Comparison of ENCODE assay signal across 8 mouse cellular contexts in the genomic region with DNA sequence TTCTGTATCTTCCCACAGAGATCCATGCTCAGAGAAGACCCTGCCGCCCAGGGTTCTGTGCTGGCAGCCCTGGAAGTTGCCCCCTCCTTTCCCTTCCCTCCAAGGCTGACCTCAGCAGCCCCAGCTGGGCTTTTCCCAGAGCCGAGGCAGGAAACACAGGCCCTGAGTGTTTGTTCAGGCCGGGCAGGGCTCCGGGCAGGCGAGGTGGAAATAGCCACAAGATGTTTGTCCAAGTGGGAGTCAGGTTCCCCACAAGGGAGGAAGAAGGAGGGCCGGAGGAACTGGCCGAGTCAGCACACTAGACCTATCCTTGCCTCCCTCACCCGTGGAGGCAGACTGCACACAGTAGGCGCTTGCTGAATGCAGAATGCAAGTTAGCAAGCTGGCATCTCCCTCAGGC. TPM values are rescaled to one million over a fixed set of nuclear protein-coding genes. Genes with fewer than 3 reads are reported as not detected.
DNase-seq lines count a peak whose midpoint lies in the region; ATAC-seq and TF ChIP-seq lines count a peak whose summit lies in the region.

No protein-coding gene starts in this region.

- no peaks in the 10 kb centered on the region for H3K36me3 ChIP-seq in spleen, adult 2 months (ENCODE audit: control insufficient read depth, insufficient read depth, low read length)
- no peaks in the 10 kb centered on the region for H3K36me3 ChIP-seq in liver, embryonic 16.5 days (ENCODE audit: control insufficient read depth, insufficient read depth)
- H3K36me3 ChIP-seq in forebrain, postnatal 0 days (ENCODE audit: insufficient read depth), result no peaks in the 10 kb centered on the region

- intact Hi-C loops in heart, postnatal 25 days (cut with DNase I), result loop anchor here (1.0 kb wide), 2 partner anchors 105 to 158 kb away; no protein-coding TSS in a partner anchor

- H3K9ac ChIP-seq in liver, embryonic 16.5 days (ENCODE audit: low read depth, low read length), result no peak overlapping the region
- no peak overlapping the region for H3K9ac ChIP-seq in forebrain, postnatal 0 days

- no peaks in the 10 kb centered on the region for H3K27me3 ChIP-seq in spleen, adult 2 months (ENCODE audit: control insufficient read depth, insufficient read depth, low read length)
- no peaks in the 10 kb centered on the region for H3K27me3 ChIP-seq in liver, embryonic 16.5 days (ENCODE audit: control insufficient read depth, insufficient read depth, low read depth, low read length)
- no peaks in the 10 kb centered on the region for H3K27me3 ChIP-seq in forebrain, postnatal 0 days (ENCODE audit: insufficient read depth, low read length)

- no peaks in the 10 kb centered on the region for H3K9me3 ChIP-seq in liver, embryonic 16.5 days (replicated peaks; ENCODE audit: control insufficient read depth, low read length)
- H3K9me3 ChIP-seq in forebrain, postnatal 0 days (ENCODE audit: low read length), result no peaks in the 10 kb centered on the region

- ATAC-seq in liver, embryonic 16.5 days (ENCODE audit: low read depth), result peak; percentile 12; the same call in 1 of the 2 replicates
- no peak for ATAC-seq in forebrain, postnatal 0 days

- peaks cover 9% of the 10 kb centered on the region; the same call in 1 of the 2 replicates for H3K4me1 ChIP-seq in spleen, adult 2 months (ENCODE audit: control insufficient read depth, insufficient read depth, insufficient read length)
- H3K4me1 ChIP-seq in liver, embryonic 16.5 days (ENCODE audit: control insufficient read depth, low read depth, low read length), result peaks cover 8% of the 10 kb centered on the region; the same call in 1 of the 2 replicates
- no peaks in the 10 kb centered on the region for H3K4me1 ChIP-seq in forebrain, postnatal 0 days (ENCODE audit: insufficient read depth)

- no peak overlapping the region for H3K4me3 ChIP-seq in spleen, adult 2 months (ENCODE audit: extremely low read depth, insufficient read depth, insufficient read length)
- H3K4me3 ChIP-seq in liver, embryonic 16.5 days (ENCODE audit: low read depth, low read length), result no peak overlapping the region
- no peak overlapping the region for H3K4me3 ChIP-seq in forebrain, postnatal 0 days (ENCODE audit: low read depth, low read length)

- WGBS in spleen, adult 2 months, result 63% methylated on average over 9 of the region's 9 CpGs
- 23% methylated on average over 9 of the region's 9 CpGs for WGBS in liver, embryonic 16.5 days (ENCODE audit: insufficient replicate concordance)
- WGBS in forebrain, postnatal 0 days, result 59% methylated on average over 9 of the region's 9 CpGs

- peak overlapping the region; percentile 20; the same call in 1 of the 2 replicates for H3K27ac ChIP-seq in spleen, adult 2 months (ENCODE audit: insufficient read depth, low read length)
- H3K27ac ChIP-seq in liver, embryonic 16.5 days (ENCODE audit: low read length), result no peak overlapping the region
- no peak overlapping the region for H3K27ac ChIP-seq in forebrain, postnatal 0 days (ENCODE audit: low read depth, low read length)

- TF ChIP-seq CTCF in spleen, adult 2 months (IDR thresholded peaks at IDR 0.05; ENCODE audit: extremely low read depth, insufficient read depth, insufficient read length, insufficient replicate concordance), result no peak
- TF ChIP-seq CTCF in forebrain, postnatal 0 days (IDR thresholded peaks at IDR 0.05; ENCODE audit: low read depth), result no peak

- TF ChIP-seq POLR2A in spleen, adult 2 months (IDR thresholded peaks at IDR 0.05; ENCODE audit: low read depth, low read length), result no peak

- H3K4me2 ChIP-seq in liver, embryonic 16.5 days (ENCODE audit: low read depth, low read length), result no peak overlapping the region
- no peak overlapping the region for H3K4me2 ChIP-seq in forebrain, postnatal 0 days (ENCODE audit: low read depth)

- no peak for DNase-seq in spleen, adult 2 months (ENCODE audit: low read depth in 1 of 2, low spot score in 2 of 2)
- no peak for DNase-seq in spleen, postnatal 14 days (ENCODE audit: low spot score in 2 of 2)
- peak; percentile 85 for DNase-seq in gastrocnemius, adult 18-20 months (ENCODE audit: low spot score)
- DNase-seq in heart, postnatal 25 days (ENCODE audit: low spot score), result peak; percentile 79
- peak; percentile 45 for DNase-seq in yolk sac, embryonic 10.5 days (ENCODE audit: low spot score)
- no peak for DNase-seq in forebrain, postnatal 0 days
- DNase-seq in frontal cortex, postnatal 25 days (ENCODE audit: low spot score in 2 of 2), result no peak

RNA-seq across cellular contexts. Expression of a gene that starts 11.9 kb away (rescaled TPM):
- polyA plus RNA-seq in spleen, adult 2 months (2012; rRNA removed), result 66.1 and 87.2 TPM in 2 replicates
- total RNA-seq in gastrocnemius, adult 18-20 months (2021), result 10 to 100 TPM; 20.0 to 23.7 TPM
- 10 to 100 TPM; 79.7 to 91.8 TPM for total RNA-seq in heart, postnatal 25 days (2021)
- polyA plus RNA-seq in liver, embryonic 16.5 days (2015; fragmentation: Nextera tagmentation; extraction: Ambion mirVana), result 7.3 and 9.7 TPM in 2 replicates
- total RNA-seq in forebrain, postnatal 0 days (2014; rRNA removed), result 44.1 and 63.3 TPM in 2 replicates
- polyA plus RNA-seq in forebrain, postnatal 0 days (2015; fragmentation: Nextera tagmentation; extraction: Ambion mirVana), result 16.9 and 17.6 TPM in 2 replicates

Comparison
In these comparisons a context has a peak if more than half of its experiments do, and no peak if none do; other contexts are left out.
1. DNase-seq: peak in gastrocnemius, adult 18-20 months (single experiment), heart, postnatal 25 days (single experiment) and yolk sac, embryonic 10.5 days (single experiment); none in spleen, adult 2 months (0 of 2), spleen, postnatal 14 days (0 of 2), forebrain, postnatal 0 days (single experiment) and frontal cortex, postnatal 25 days (0 of 2).